Mouse (Mus musculus) MEL (cell line): ENCODE results near the gene Ddt. TPM values are rescaled to one million over a fixed set of nuclear protein-coding genes. Genes with fewer than 3 reads are reported as not detected.
A peak's percentile ranks its signal among the peaks of the same experiment; 100 is the strongest.

Source experiments
- DNase-seq: peaks from one replicate; pipeline ENCODE4 v3.0.0; 2011; ENCODE audit warnings: low read depth, low spot score
- H3K27ac ChIP-seq: 2 replicates; pipeline ENCODE4 v1.5.1; 2012; ENCODE audit warnings: low read depth, mild to moderate bottlenecking, control low read depth, low read length, moderate library complexity; ENCODE audit not compliant: control insufficient read depth
- H3K27me3 ChIP-seq, 2 experiments: fragments of 150-350 bp in 1 of 2; sonication (generic) in 1 of 2; 2 replicates each; pipeline ENCODE4 v1.6.1; 2012; ENCODE audit warnings: low read length in 2 of 2, mild to moderate bottlenecking in 2 of 2, improper control_type of control experiment in 1 of 2, moderate library complexity in 1 of 2; ENCODE audit not compliant: insufficient read depth in 2 of 2, control insufficient read depth in 1 of 2
- H3K36me3 ChIP-seq, 2 experiments: 2 replicates each; pipeline ENCODE4 v1.6.1; 2012 to 2014; ENCODE audit warnings: low read length in 2 of 2, improper control_type of control experiment in 1 of 2, inconsistent platforms in 1 of 2, mild to moderate bottlenecking in 1 of 2; ENCODE audit not compliant: insufficient read depth in 2 of 2, control insufficient read depth in 1 of 2
- H3K4me1 ChIP-seq, 2 experiments: fragments of 150-350 bp in 1 of 2; sonication (generic) in 1 of 2; 2 replicates each; pipeline ENCODE4 v1.6.1; 2012; ENCODE audit warnings: low read length in 2 of 2, improper control_type of control experiment in 1 of 2, mild to moderate bottlenecking in 1 of 2; ENCODE audit not compliant: insufficient read depth in 2 of 2, control insufficient read depth in 1 of 2
- H3K4me3 ChIP-seq, 2 experiments: fragments of 150-350 bp in 1 of 2; sonication (generic) in 1 of 2; 2 replicates each; pipeline ENCODE4 v1.5.1; 2012; ENCODE audit warnings: low read depth in 2 of 2, low read length in 2 of 2, mild to moderate bottlenecking in 2 of 2, moderate library complexity in 2 of 2, control low read depth in 1 of 2, improper control_type of control experiment in 1 of 2; ENCODE audit not compliant: control insufficient read depth in 1 of 2, insufficient read depth in 1 of 2
- H3K79me2 ChIP-seq: 2 replicates; pipeline ENCODE4 v1.6.1; 2012; ENCODE audit warnings: mild to moderate bottlenecking, low read length, moderate library complexity; ENCODE audit not compliant: control insufficient read depth, poor library complexity, insufficient read depth
- H3K9ac ChIP-seq: 2 replicates; pipeline ENCODE4 v1.6.1; 2012; ENCODE audit warnings: low read depth, mild to moderate bottlenecking, control low read depth, low read length, moderate library complexity; ENCODE audit not compliant: control insufficient read depth, poor library complexity, severe bottlenecking
- H3K9me3 ChIP-seq: fragments of 150-350 bp; sonication (generic); replicated peaks from 2 replicates; pipeline ENCODE4 v1.6.1; 2012; ENCODE audit warnings: mild to moderate bottlenecking, low read length, improper control_type of control experiment, moderate library complexity; ENCODE audit not compliant: insufficient read depth
- BHLHE40 ChIP-seq: IDR thresholded peaks from 2 replicates; pipeline ENCODE4 v1.6.1; 2012; ENCODE audit warnings: low read depth, mild to moderate bottlenecking, inconsistent platforms, low read length, improper control_type of control experiment, borderline replicate concordance
- CHD1 ChIP-seq: IDR thresholded peaks from 2 replicates; pipeline ENCODE4 v1.6.1; 2012; ENCODE audit warnings: low read depth, mild to moderate bottlenecking, inconsistent platforms, low read length, improper control_type of control experiment
- CTCF ChIP-seq, 3 experiments: IDR thresholded peaks in 2 of 3; conservative IDR thresholded peaks in 1 of 3; 2 replicates each; pipeline ENCODE4 v1.5.1; 2011 to 2012; ENCODE audit warnings: low read length in 3 of 3, low read depth in 2 of 3, mild to moderate bottlenecking in 2 of 3, improper control_type of control experiment in 1 of 3, inconsistent platforms in 1 of 3, mixed read lengths in 1 of 3, moderate library complexity in 1 of 3; ENCODE audit not compliant: control insufficient read depth in 1 of 3, insufficient read depth in 1 of 3, poor library complexity in 1 of 3, severe bottlenecking in 1 of 3
- ELF1 ChIP-seq: IDR thresholded peaks from 2 replicates; pipeline ENCODE4 v1.6.1; 2014; ENCODE audit warnings: low read depth, mild to moderate bottlenecking, inconsistent platforms, low read length, improper control_type of control experiment, moderate library complexity
- ETS1 ChIP-seq: IDR thresholded peaks from 2 replicates; pipeline ENCODE4 v1.6.1; 2012; ENCODE audit warnings: low read depth, mild to moderate bottlenecking, inconsistent platforms, low read length, improper control_type of control experiment, moderate library complexity
- HCFC1 ChIP-seq: IDR thresholded peaks from 2 replicates; pipeline ENCODE4 v1.6.1; 2012; ENCODE audit warnings: low read depth, mild to moderate bottlenecking, inconsistent platforms, low read length, improper control_type of control experiment, moderate library complexity
- MAX ChIP-seq: IDR thresholded peaks from 2 replicates; pipeline ENCODE4 v1.6.1; 2011; ENCODE audit warnings: low read length, improper control_type of control experiment
- MXI1 ChIP-seq: IDR thresholded peaks from 2 replicates; pipeline ENCODE4 v1.6.1; 2011; ENCODE audit warnings: mild to moderate bottlenecking, low read depth, low read length, improper control_type of control experiment
- SIN3A ChIP-seq: IDR thresholded peaks from 2 replicates; pipeline ENCODE4 v1.6.1; 2012; ENCODE audit warnings: low read length, improper control_type of control experiment, inconsistent platforms
- SMC3 ChIP-seq: IDR thresholded peaks from 2 replicates; pipeline ENCODE4 v1.6.1; 2011; ENCODE audit warnings: low read depth, low read length, improper control_type of control experiment
- TCF12 ChIP-seq: IDR thresholded peaks from 2 replicates; pipeline ENCODE4 v1.6.1; 2014; ENCODE audit warnings: low read depth, mild to moderate bottlenecking, inconsistent platforms, low read length, improper control_type of control experiment, moderate library complexity
- USF1 ChIP-seq: IDR thresholded peaks from 2 replicates; pipeline ENCODE4 v1.6.1; 2014; ENCODE audit warnings: low read depth, mild to moderate bottlenecking, inconsistent platforms, low read length, improper control_type of control experiment, moderate library complexity
- ZC3H11A ChIP-seq: IDR thresholded peaks from 2 replicates; pipeline ENCODE4 v1.6.1; 2012; ENCODE audit warnings: low read depth, mild to moderate bottlenecking, inconsistent platforms, low read length, improper control_type of control experiment
- ZKSCAN1 ChIP-seq: IDR thresholded peaks from 2 replicates; pipeline ENCODE4 v1.6.1; 2012; ENCODE audit warnings: low read depth, mild to moderate bottlenecking, inconsistent platforms, low read length, improper control_type of control experiment, moderate library complexity
- ZNF384 ChIP-seq: IDR thresholded peaks from 2 replicates; pipeline ENCODE4 v1.6.1; 2012; ENCODE audit warnings: low read depth, mild to moderate bottlenecking, inconsistent platforms, low read length, improper control_type of control experiment
- polyA plus RNA-seq, 2 experiments: library from polyadenylated mRNA; stranded (reverse) in 1 of 2; unstranded in 1 of 2; fragments of >175 nt in 1 of 2; fragments of >200 nt in 1 of 2; gene quantifications; 2 replicates each; pipeline versions ENCODE4 v1.2.1 to v1.2.4; 2012; ENCODE audit warnings: low replicate concordance in 2 of 2, low read depth in 1 of 2; ENCODE audit not compliant: insufficient read length in 2 of 2, insufficient read depth in 1 of 2, missing spikeins in 1 of 2
- total RNA-seq: library from RNA; depleted of rRNA; stranded (reverse); fragments of 300-350 nt; gene quantifications from 2 replicates; pipeline ENCODE4 v1.2.3, GENCODE M21; 2012

The Ddt gene
- total and polyA plus RNA-seq, 3 experiments = 45.1 to 63.4 TPM; not detected in 1

DNA sequence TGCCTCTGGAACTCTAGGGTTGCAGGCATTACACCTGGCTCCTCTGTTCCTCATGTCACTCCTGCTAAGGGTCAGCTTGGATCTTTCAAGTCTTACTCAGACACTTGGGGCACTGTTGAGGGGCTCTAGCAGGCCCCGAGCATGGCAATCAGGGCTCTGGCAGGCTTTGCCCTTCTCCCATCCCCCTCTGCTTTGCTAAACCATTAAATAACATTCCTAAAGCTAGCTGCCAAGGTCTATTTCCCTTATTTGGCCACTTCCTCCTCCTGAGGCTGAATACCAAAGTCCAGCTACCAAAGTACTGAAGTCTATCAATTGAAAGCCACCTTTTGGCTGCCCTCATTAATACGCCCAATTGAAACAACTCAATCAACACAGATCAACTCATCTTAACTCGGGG lies 21.7 kb upstream of the Ddt start:
- H3K79me2 ChIP-seq = no peaks in the 10 kb centered on the region
- no peak overlapping the region for H3K27ac ChIP-seq
- DNase-seq = no peak

GRCm38 (mm10) chr10:75790773-75791172 lies 17.6 kb upstream of the Ddt start:
- H3K79me2 ChIP-seq = no peaks in the 10 kb centered on the region
- no peaks in the 10 kb centered on the region for H3K9me3 ChIP-seq
- peaks cover 3% of the 10 kb centered on the region in 2 experiments; a peak in 3 of 4 replicates for H3K27me3 ChIP-seq
- H3K4me3 ChIP-seq = no peak overlapping the region
- peaks cover 0 to 4% of the 10 kb centered on the region in 2 experiments; a peak in 1 of 4 replicates for H3K4me1 ChIP-seq
- H3K27ac ChIP-seq = no peak overlapping the region
- H3K9ac ChIP-seq = no peak overlapping the region
- TF ChIP-seq SMC3 (0 out of 2 replicates have a peak, but pooled peaks have one; percentile 10), BHLHE40 (no peak), CTCF (IDR thresholded peaks at IDR 0.05 in 2 of 3, conservative IDR thresholded peaks at IDR 0.05 in 1 of 3; ENCODE audit: control insufficient read depth in 1 of 3, insufficient read depth in 1 of 3, low read depth in 2 of 3, low read length in 3 of 3, poor library complexity in 1 of 3, severe bottlenecking in 1 of 3) (peak in 1 of 3 experiments; percentile 17; a peak in 1 of 6 replicates)
- TF ChIP-seq, all 39 proteins: peak for 2
- peak; percentile 14 for DNase-seq
- H3K36me3 ChIP-seq = no peaks in the 10 kb centered on the region

More for the DNA sequence above, 21.7 kb upstream of the Ddt start:
- Histone ChIP-seq H3K27me3 (no peaks in the 10 kb centered on the region; a peak in 1 of 4 replicates), H3K4me1 (peaks cover 0 to 10% of the 10 kb centered on the region in 2 experiments; a peak in 3 of 4 replicates), H3K9me3 (no peaks in the 10 kb centered on the region)
- TF ChIP-seq MAX (no peak), CHD1 (no peak)
- TF ChIP-seq, all 39 proteins: peak for 0
- H3K36me3 ChIP-seq = peaks cover 0 to 2% of the 10 kb centered on the region in 2 experiments; a peak in 1 of 4 replicates
- no peak overlapping the region for H3K4me3 ChIP-seq
- no peak overlapping the region for H3K9ac ChIP-seq

DNA sequence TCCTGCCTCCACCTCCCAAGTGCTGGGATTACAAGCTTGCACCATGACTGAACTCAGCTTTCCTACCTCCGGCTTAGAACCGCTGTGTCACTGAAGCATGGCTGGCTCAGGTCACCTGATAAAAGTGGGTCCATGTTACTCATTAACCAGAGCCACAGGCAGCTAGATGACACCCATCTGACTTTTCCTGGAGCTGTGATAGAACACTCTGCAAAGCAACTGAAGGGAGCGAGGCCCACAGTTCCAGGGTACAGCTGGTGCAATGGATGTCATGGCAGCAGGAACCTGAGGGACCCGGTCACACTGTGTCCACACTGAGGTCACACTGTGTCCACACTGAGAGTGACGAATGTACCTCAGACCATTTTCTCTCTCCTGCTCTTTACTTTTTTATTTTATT lies 16.6 kb upstream of the Ddt start:
- Histone ChIP-seq H3K27me3 (peaks cover 3% of the 10 kb centered on the region in 2 experiments; a peak in 3 of 4 replicates), H3K36me3 (no peaks in the 10 kb centered on the region), H3K79me2 (no peaks in the 10 kb centered on the region), H3K9me3 (no peaks in the 10 kb centered on the region), H3K27ac (no peak overlapping the region), H3K4me3 (no peak overlapping the region), H3K9ac (no peak overlapping the region), H3K4me1 (peaks cover 0 to 4% of the 10 kb centered on the region in 2 experiments; a peak in 1 of 4 replicates)
- TF ChIP-seq ELF1 (no peak), MXI1 (no peak), USF1 (no peak), ZNF384 (no peak), ZKSCAN1 (no peak), CHD1 (no peak), SIN3A (no peak), ZC3H11A (no peak), HCFC1 (no peak), TCF12 (no peak), ETS1 (no peak)
- no peak for DNase-seq
